Mouse (Mus musculus) cerebellum, adult 2 months (tissue): Measurements from ENCODE around the gene Glo1.

Experiments used
- CTCF ChIP-seq: fragments of 200-500 bp; IDR thresholded peaks from 2 replicates; pipeline ENCODE4 v1.5.1; 2011; ENCODE audit warnings: low read depth, mild to moderate bottlenecking, control low read depth, low read length, moderate library complexity, borderline replicate concordance; ENCODE audit not compliant: insufficient read depth
- POLR2A ChIP-seq: fragments of 200-500 bp; IDR thresholded peaks from 2 replicates; pipeline ENCODE4 v1.6.1; 2011; ENCODE audit warnings: low read length, control low read depth, borderline replicate concordance; ENCODE audit not compliant: insufficient read depth

DNA sequence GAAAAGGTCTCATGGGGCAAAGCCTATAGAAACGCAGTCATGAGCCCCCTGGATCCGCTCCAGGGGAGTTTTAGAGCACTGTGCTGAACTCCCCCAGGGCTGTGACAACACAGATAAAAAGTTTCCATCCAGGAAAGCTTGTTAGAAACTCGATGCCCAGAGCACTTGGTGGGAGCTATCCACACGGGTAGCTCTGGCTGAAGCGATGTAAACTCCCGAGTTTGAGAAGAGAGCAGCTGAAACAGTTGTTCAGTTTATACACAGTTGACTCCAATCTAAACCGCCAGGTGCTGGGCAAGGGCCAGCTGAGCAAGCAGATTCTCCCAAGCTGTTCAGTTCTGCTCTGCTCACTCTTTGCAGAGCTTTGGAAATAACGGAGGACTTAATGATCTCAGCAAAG, 87.6 kb downstream of the Glo1 start:
- TF ChIP-seq CTCF: no peak
- TF ChIP-seq POLR2A: no peak
